Mouse (Mus musculus): ENCODE measurements around the gene Clec4a1. TPM values are rescaled to one million over a fixed set of nuclear protein-coding genes. Genes with fewer than 3 reads are reported as not detected.

The Clec4a1 gene
- polyA plus RNA-seq, 1 experiment from 2014 or later = 2.4 TPM

Other genes starting within 250 kb of the Clec4a1 start
- gene Nanog, start 214.4 kb upstream of the Clec4a1 start, polyA plus RNA-seq (2014; fragmentation: Nextera tagmentation; extraction: Ambion mirVana) = 0.09 TPM in 1 of 2 replicates, not detected in the other
- 40.1 and 51.6 TPM in 2 replicates for gene Slc2a3, start 120.2 kb upstream of the Clec4a1 start, polyA plus RNA-seq (2014; fragmentation: Nextera tagmentation; extraction: Ambion mirVana)
- 9.5 and 11.0 TPM in 2 replicates for gene Foxj2, start 101.9 kb upstream of the Clec4a1 start, polyA plus RNA-seq (2014; fragmentation: Nextera tagmentation; extraction: Ambion mirVana)
- 1.6 and 1.9 TPM in 2 replicates for gene C3ar1, start 65.7 kb upstream of the Clec4a1 start, polyA plus RNA-seq (2014; fragmentation: Nextera tagmentation; extraction: Ambion mirVana)
- gene Necap1, start 47.4 kb upstream of the Clec4a1 start, polyA plus RNA-seq (2014; fragmentation: Nextera tagmentation; extraction: Ambion mirVana) = 153 and 172 TPM in 2 replicates
- 0.83 and 0.99 TPM in 2 replicates for gene Clec4a3, start 30.7 kb downstream of the Clec4a1 start, polyA plus RNA-seq (2014; fragmentation: Nextera tagmentation; extraction: Ambion mirVana)
- not detected in 2 replicates for gene Clec4a4, start 68.5 kb downstream of the Clec4a1 start, polyA plus RNA-seq (2014; fragmentation: Nextera tagmentation; extraction: Ambion mirVana)
- gene Clec4b1, start 128.1 kb downstream of the Clec4a1 start, polyA plus RNA-seq (2014; fragmentation: Nextera tagmentation; extraction: Ambion mirVana) = not detected in 2 replicates
- gene Clec4a2, start 184.6 kb downstream of the Clec4a1 start, polyA plus RNA-seq (2014; fragmentation: Nextera tagmentation; extraction: Ambion mirVana) = 2.0 and 2.9 TPM in 2 replicates